Mouse (Mus musculus): ENCODE data around the gene Crtap. TPM values are rescaled to one million over a fixed set of nuclear protein-coding genes. Genes with fewer than 3 reads are reported as not detected.

The Crtap gene
- polyA plus RNA-seq, 1 experiment from 2014 or later, result 17.6 TPM

- Histone ChIP-seq H3K9ac (replicated peaks) (no peak overlapping the region), H3K4me3 (replicated peaks) (no peak overlapping the region), H3K4me2 (replicated peaks) (no peak overlapping the region), H3K36me3 (0 out of 2 replicates have a peak, but pooled peaks cover 9% of the 10 kb centered on the region), H3K4me1 (replicated peaks) (no peaks in the 10 kb centered on the region), H3K27me3 (no peaks in the 10 kb centered on the region), H3K9me3 (no peaks in the 10 kb centered on the region), H3K27ac (no peak overlapping the region)
- WGBS, result 23% methylated on average over 11 of the region's 11 CpGs
- ATAC-seq, result 0 out of 2 replicates have a peak, but pooled peaks have one; percentile 40
Measured at GRCm38 (mm10) chr9:114415701-114416100, 25.2 kb upstream of the Crtap start.

- WGBS, result 90% methylated on average over 12 of the region's 12 CpGs
- no peak for ATAC-seq
- Histone ChIP-seq H3K9me3 (no peaks in the 10 kb centered on the region), H3K4me2 (replicated peaks) (no peak overlapping the region), H3K27me3 (no peaks in the 10 kb centered on the region), H3K4me3 (replicated peaks) (no peak overlapping the region), H3K4me1 (replicated peaks) (no peaks in the 10 kb centered on the region), H3K36me3 (peaks cover 23% of the 10 kb centered on the region), H3K27ac (no peak overlapping the region), H3K9ac (replicated peaks) (no peak overlapping the region)
Measured at GRCm38 (mm10) chr9:114413866-114414265, 23.4 kb upstream of the Crtap start.

GRCm38 (mm10) chr9:114412406-114412805 lies 21.9 kb upstream of the Crtap start:
- Histone ChIP-seq H3K27me3 (no peaks in the 10 kb centered on the region), H3K4me1 (replicated peaks) (no peaks in the 10 kb centered on the region), H3K9ac (replicated peaks) (no peak overlapping the region), H3K36me3 (peaks cover 35% of the 10 kb centered on the region), H3K4me2 (replicated peaks) (no peak overlapping the region), H3K4me3 (replicated peaks) (no peak overlapping the region), H3K27ac (no peak overlapping the region), H3K9me3 (no peaks in the 10 kb centered on the region)
- no peak for ATAC-seq
- WGBS, result 91% methylated on average over 9 of the region's 9 CpGs

GRCm38 (mm10) chr9:114411295-114411694 lies 20.8 kb upstream of the Crtap start:
- Histone ChIP-seq H3K4me3 (replicated peaks) (no peak overlapping the region), H3K9ac (replicated peaks) (no peak overlapping the region), H3K27me3 (no peaks in the 10 kb centered on the region), H3K4me2 (replicated peaks) (no peak overlapping the region), H3K27ac (no peak overlapping the region), H3K4me1 (replicated peaks) (no peaks in the 10 kb centered on the region), H3K9me3 (no peaks in the 10 kb centered on the region), H3K36me3 (peaks cover 40% of the 10 kb centered on the region)
- WGBS, result 84% methylated on average over 5 of the region's 5 CpGs
- ATAC-seq, result no peak

- Histone ChIP-seq H3K27me3 (no peaks in the 10 kb centered on the region), H3K9ac (replicated peaks) (no peak overlapping the region), H3K36me3 (peaks cover 49% of the 10 kb centered on the region), H3K4me3 (replicated peaks) (no peak overlapping the region), H3K4me1 (replicated peaks) (no peaks in the 10 kb centered on the region), H3K9me3 (no peaks in the 10 kb centered on the region; the same call in 1 of the 2 replicates), H3K27ac (no peak overlapping the region), H3K4me2 (replicated peaks) (no peak overlapping the region)
- no peak for ATAC-seq
- 98% methylated on average over 11 of the region's 11 CpGs for WGBS
Measured at GRCm38 (mm10) chr9:114410313-114410862, 19.9 kb upstream of the Crtap start.

- ATAC-seq, result no peak
- no peaks in the 10 kb centered on the region; the same call in 1 of the 2 replicates for H3K9me3 ChIP-seq
- no peaks in the 10 kb centered on the region for H3K27me3 ChIP-seq
- no peak overlapping the region for H3K4me2 ChIP-seq (replicated peaks)
- no peak overlapping the region for H3K4me3 ChIP-seq (replicated peaks)
- H3K27ac ChIP-seq, result no peak overlapping the region
- no peaks in the 10 kb centered on the region for H3K4me1 ChIP-seq (replicated peaks)
- WGBS, result 90% methylated on average over 2 of the region's 2 CpGs
- no peak overlapping the region for H3K9ac ChIP-seq (replicated peaks)
- peaks cover 61% of the 10 kb centered on the region for H3K36me3 ChIP-seq
Measured at GRCm38 (mm10) chr9:114407676-114408075, 17.2 kb upstream of the Crtap start.

GRCm38 (mm10) chr9:114401685-114402080 lies 11.2 kb upstream of the Crtap start:
- Histone ChIP-seq H3K36me3 (peaks cover 24% of the 10 kb centered on the region), H3K27ac (peak overlapping the region; percentile 85), H3K9ac (replicated peaks) (peak overlapping the region; percentile 88), H3K9me3 (no peaks in the 10 kb centered on the region; the same call in 1 of the 2 replicates), H3K27me3 (no peaks in the 10 kb centered on the region), H3K4me2 (replicated peaks) (peak overlapping the region; percentile 82), H3K4me1 (replicated peaks) (peaks cover 14% of the 10 kb centered on the region), H3K4me3 (replicated peaks) (peak overlapping the region; percentile 85)
- WGBS, result 4% methylated on average over 16 of the region's 16 CpGs
- ATAC-seq, result 0 out of 2 replicates have a peak, but pooled peaks have one; percentile 7

GRCm38 (mm10) chr9:114400949-114401684 lies 10.6 kb upstream of the Crtap start, which contains the start of the genes Glb1 and Tmppe:
TSS of gene Glb1 (plus strand) at chr9:114401076.
TSS of gene Tmppe (plus strand) at chr9:114401105.
- H3K27ac ChIP-seq, result peak within 1 kb of the TSS; percentile 85
- under 1% methylated on average over 73 of the region's 73 CpGs for WGBS
- H3K9me3 ChIP-seq, result no peaks in the 10 kb centered on the region; the same call in 1 of the 2 replicates
- H3K4me1 ChIP-seq (replicated peaks), result peaks cover 14% of the 10 kb centered on the region
- peak within 1 kb of the TSS; percentile 85 for H3K4me3 ChIP-seq (replicated peaks)
- H3K4me2 ChIP-seq (replicated peaks), result peak within 1 kb of the TSS; percentile 82
- H3K9ac ChIP-seq (replicated peaks), result peak within 1 kb of the TSS; percentile 88
- H3K36me3 ChIP-seq, result peaks cover 18% of the 10 kb centered on the region
- peak; percentile 99 for ATAC-seq
- no peaks in the 10 kb centered on the region for H3K27me3 ChIP-seq

GRCm38 (mm10) chr9:114400588-114400948 lies 10.1 kb upstream of the Crtap start:
- peaks cover 13% of the 10 kb centered on the region for H3K36me3 ChIP-seq
- WGBS, result 23% methylated on average over 5 of the region's 5 CpGs

GRCm38 (mm10) chr9:114399680-114400079 lies 9.2 kb upstream of the Crtap start:
- no peak overlapping the region for H3K4me3 ChIP-seq (replicated peaks)
- no peak for ATAC-seq
- H3K27ac ChIP-seq, result no peak overlapping the region
- H3K27me3 ChIP-seq, result no peaks in the 10 kb centered on the region
- H3K36me3 ChIP-seq, result peaks cover 4% of the 10 kb centered on the region
- 94% methylated on average over 12 of the region's 12 CpGs for WGBS
- H3K4me1 ChIP-seq (replicated peaks), result peaks cover 14% of the 10 kb centered on the region
- H3K4me2 ChIP-seq (replicated peaks), result no peak overlapping the region
- no peaks in the 10 kb centered on the region for H3K9me3 ChIP-seq
- H3K9ac ChIP-seq (replicated peaks), result no peak overlapping the region

More at GRCm38 (mm10) chr9:114400588-114400948, 10.1 kb upstream of the Crtap start:
- ATAC-seq, result no peak
- peaks cover 14% of the 10 kb centered on the region for H3K4me1 ChIP-seq (replicated peaks)
- no peaks in the 10 kb centered on the region for H3K27me3 ChIP-seq
- peak overlapping the region; percentile 88 for H3K9ac ChIP-seq (replicated peaks)
- no peaks in the 10 kb centered on the region; the same call in 1 of the 2 replicates for H3K9me3 ChIP-seq
- H3K27ac ChIP-seq, result peak overlapping the region; percentile 85
- peak overlapping the region; percentile 85 for H3K4me3 ChIP-seq (replicated peaks)
- peak overlapping the region; percentile 82 for H3K4me2 ChIP-seq (replicated peaks)

- no peak overlapping the region for H3K4me3 ChIP-seq (replicated peaks)
- H3K27me3 ChIP-seq, result peaks cover 3% of the 10 kb centered on the region; the same call in 1 of the 2 replicates
- whole genome bisulfite sequencing, result 91% methylated on average over 4 of the region's 4 CpGs
- peaks cover 6% of the 10 kb centered on the region; the same call in 1 of the 2 replicates for H3K4me1 ChIP-seq (replicated peaks)
- no peak for ATAC-seq
- no peak overlapping the region for H3K4me2 ChIP-seq (replicated peaks)
- H3K9ac ChIP-seq (replicated peaks), result no peak overlapping the region
- no peaks in the 10 kb centered on the region for H3K9me3 ChIP-seq
- no peak overlapping the region for H3K27ac ChIP-seq
- no peaks in the 10 kb centered on the region for H3K36me3 ChIP-seq
Measured at GRCm38 (mm10) chr9:114395258-114395657, 4.8 kb upstream of the Crtap start.

GRCm38 (mm10) chr9:114394677-114395076 lies 4.2 kb upstream of the Crtap start:
- Histone ChIP-seq H3K4me3 (replicated peaks) (no peak overlapping the region), H3K4me1 (replicated peaks) (peaks cover 6% of the 10 kb centered on the region; the same call in 1 of the 2 replicates), H3K36me3 (no peaks in the 10 kb centered on the region), H3K27me3 (peaks cover 3% of the 10 kb centered on the region; the same call in 1 of the 2 replicates), H3K4me2 (replicated peaks) (no peak overlapping the region), H3K27ac (no peak overlapping the region), H3K9ac (replicated peaks) (no peak overlapping the region), H3K9me3 (no peaks in the 10 kb centered on the region)
- no peak for ATAC-seq
- 91% methylated on average over 8 of the region's 8 CpGs for WGBS

Measured in midbrain, embryonic 13.5 days (tissue).